Comparison of ENCODE assay signal across 22 mouse cellular contexts in the genomic region with DNA sequence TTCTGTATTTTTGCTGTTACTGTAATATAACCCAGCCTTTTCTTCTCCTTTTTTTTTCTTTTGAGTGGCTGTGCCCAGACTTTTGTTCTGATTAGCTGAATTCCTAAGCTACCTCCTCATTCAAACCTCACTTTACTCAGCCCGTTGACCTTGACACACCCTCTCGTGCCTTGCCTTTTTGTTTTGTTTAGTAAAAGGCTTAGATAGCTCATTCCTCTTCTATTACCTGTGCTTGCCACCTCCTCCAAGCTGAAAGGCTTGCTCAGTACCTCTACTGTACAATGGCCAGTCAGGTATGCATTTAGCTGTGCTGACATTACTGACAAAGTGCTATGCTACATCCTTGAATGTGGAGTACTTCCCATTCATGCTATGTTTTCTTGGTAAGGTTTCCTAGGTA.
DNase-seq lines count a peak whose midpoint lies in the region; ATAC-seq and TF ChIP-seq lines count a peak whose summit lies in the region.
"Had no signal": no experiment of that assay in that cellular context is flagged by ENCODE, and none has a peak within 500 bp of the region (broad histone marks: within the 10 kb centered on the region; RNA-seq: fewer than 3 reads in every experiment).

No protein-coding gene starts in this region.

- peak; percentile 41 for DNase-seq in embryonic facial prominence, embryonic 14.5 days (ENCODE audit: low spot score)
- no peak for DNase-seq in embryonic facial prominence, embryonic 10.5 days (ENCODE audit: low spot score)
- DNase-seq in WW6 (ENCODE audit: low read depth, low spot score): peak; percentile 40
- peak; percentile 21 for DNase-seq in stomach, postnatal 0 days (ENCODE audit: low spot score)
- DNase-seq in hindbrain, postnatal 0 days (ENCODE audit: low spot score): no peak
- DNase-seq: adrenal gland, adult 2 months; adrenal gland, postnatal 25 days; B cell, adult 2 months; cerebellum, adult 2 months; cerebellum, postnatal 10 days; gastrocnemius, postnatal 10 days; heart, adult 2 months; heart, postnatal 14 days had no signal

- H3K9me3 ChIP-seq in embryonic facial prominence, embryonic 14.5 days (ENCODE audit: control insufficient read depth, low read length): no peaks in the 10 kb centered on the region
- no peaks in the 10 kb centered on the region for H3K9me3 ChIP-seq in embryonic facial prominence, embryonic 10.5 days
- H3K9me3 ChIP-seq in ES-Bruce4 (replicated peaks; ENCODE audit: control insufficient read depth, insufficient read depth, low read length, poor library complexity, severe bottlenecking): no peaks in the 10 kb centered on the region
- no peaks in the 10 kb centered on the region for H3K9me3 ChIP-seq in stomach, postnatal 0 days (ENCODE audit: control insufficient read depth, low read length)
- no peaks in the 10 kb centered on the region for H3K9me3 ChIP-seq in hindbrain, postnatal 0 days (ENCODE audit: low read length)
- H3K9me3 ChIP-seq: forebrain, embryonic 12.5 days; heart, embryonic 15.5 days; hindbrain, embryonic 13.5 days had no signal

- 75% methylated on average over 2 of the region's 2 CpGs for WGBS in embryonic facial prominence, embryonic 14.5 days
- WGBS in embryonic facial prominence, embryonic 10.5 days: 70% methylated on average over 2 of the region's 2 CpGs
- WGBS in stomach, postnatal 0 days: 43% methylated on average over 2 of the region's 2 CpGs
- 80% methylated on average over 2 of the region's 2 CpGs for WGBS in hindbrain, postnatal 0 days

- H3K36me3 ChIP-seq in embryonic facial prominence, embryonic 14.5 days (ENCODE audit: control insufficient read depth, insufficient read depth, low read length): no peaks in the 10 kb centered on the region
- no peaks in the 10 kb centered on the region for H3K36me3 ChIP-seq in embryonic facial prominence, embryonic 10.5 days (replicated peaks)
- H3K36me3 ChIP-seq in ES-Bruce4 (ENCODE audit: control insufficient read depth, insufficient read depth, low read length, poor library complexity, severe bottlenecking): no peaks in the 10 kb centered on the region
- H3K36me3 ChIP-seq in stomach, postnatal 0 days (ENCODE audit: control insufficient read depth, insufficient read depth, low read length): no peaks in the 10 kb centered on the region
- H3K36me3 ChIP-seq in hindbrain, postnatal 0 days (ENCODE audit: insufficient read depth, low read length): no peaks in the 10 kb centered on the region
- H3K36me3 ChIP-seq: forebrain, embryonic 12.5 days; G1E; heart, embryonic 15.5 days; hindbrain, embryonic 13.5 days had no signal

- H3K9ac ChIP-seq in embryonic facial prominence, embryonic 14.5 days (ENCODE audit: low read depth, low read length): no peak overlapping the region
- no peak overlapping the region for H3K9ac ChIP-seq in ES-Bruce4 (ENCODE audit: low read depth, poor library complexity, severe bottlenecking)
- H3K9ac ChIP-seq in stomach, postnatal 0 days (ENCODE audit: low read length): no peak overlapping the region
- H3K9ac ChIP-seq in hindbrain, postnatal 0 days (replicated peaks; ENCODE audit: low read length): no peak overlapping the region
- H3K9ac ChIP-seq: forebrain, embryonic 12.5 days; heart, embryonic 15.5 days; hindbrain, embryonic 13.5 days had no signal

- ATAC-seq in embryonic facial prominence, embryonic 14.5 days (ENCODE audit: low read depth): no peak
- ATAC-seq in stomach, postnatal 0 days (ENCODE audit: low FRiP score, low TSS enrichment): no peak
- ATAC-seq in CD4-positive, CD25-positive, alpha-beta regulatory T cell, adult 4 months: no peak
- no peak for ATAC-seq in hindbrain, postnatal 0 days
- ATAC-seq: forebrain, embryonic 16.5 days; intestine, embryonic 16.5 days had no signal

- no peak for TF ChIP-seq EP300 in ES-Bruce4 (IDR thresholded peaks at IDR 0.05; ENCODE audit: insufficient read depth, low read depth, low read length)
- no peak for TF ChIP-seq EP300 in stomach, postnatal 0 days (optimal IDR thresholded peaks at IDR 0.05)

- H3K27me3 ChIP-seq in embryonic facial prominence, embryonic 14.5 days (replicated peaks; ENCODE audit: control insufficient read depth, insufficient read depth, low read length): no peaks in the 10 kb centered on the region
- H3K27me3 ChIP-seq in embryonic facial prominence, embryonic 10.5 days (replicated peaks; ENCODE audit: low read depth, poor library complexity, severe bottlenecking): no peaks in the 10 kb centered on the region
- no peaks in the 10 kb centered on the region for H3K27me3 ChIP-seq in ES-Bruce4 (ENCODE audit: control insufficient read depth, insufficient read depth, low read length, poor library complexity, severe bottlenecking)
- H3K27me3 ChIP-seq in stomach, postnatal 0 days (ENCODE audit: control insufficient read depth, insufficient read depth, low read length): no peaks in the 10 kb centered on the region
- no peaks in the 10 kb centered on the region for H3K27me3 ChIP-seq in hindbrain, postnatal 0 days (ENCODE audit: insufficient read depth, low read length)
- H3K27me3 ChIP-seq: forebrain, embryonic 12.5 days; heart, embryonic 15.5 days; hindbrain, embryonic 13.5 days had no signal

- H3K4me3 ChIP-seq in embryonic facial prominence, embryonic 14.5 days (ENCODE audit: low read depth, low read length): no peak overlapping the region
- no peak overlapping the region for H3K4me3 ChIP-seq in embryonic facial prominence, embryonic 10.5 days
- H3K4me3 ChIP-seq in ES-Bruce4 (ENCODE audit: low read depth, low read length): no peak overlapping the region
- no peak overlapping the region for H3K4me3 ChIP-seq in stomach, postnatal 0 days (ENCODE audit: low read depth, low read length)
- no peak overlapping the region for H3K4me3 ChIP-seq in hindbrain, postnatal 0 days (ENCODE audit: low read length)
- H3K4me3 ChIP-seq: forebrain, embryonic 12.5 days; heart, adult 2 months; heart, embryonic 15.5 days; hindbrain, embryonic 13.5 days had no signal

- TF ChIP-seq CTCF in ES-Bruce4 (IDR thresholded peaks at IDR 0.05; ENCODE audit: low read depth, low read length): no peak
- no peak for TF ChIP-seq CTCF in stomach, postnatal 0 days (IDR thresholded peaks at IDR 0.05; ENCODE audit: low read depth)
- no peak for TF ChIP-seq CTCF in hindbrain, postnatal 0 days (IDR thresholded peaks at IDR 0.05; ENCODE audit: low read depth)

- no peaks in the 10 kb centered on the region for H3K4me1 ChIP-seq in embryonic facial prominence, embryonic 14.5 days (ENCODE audit: control insufficient read depth, insufficient read depth, low read length)
- no peaks in the 10 kb centered on the region for H3K4me1 ChIP-seq in embryonic facial prominence, embryonic 10.5 days
- peaks cover 7% of the 10 kb centered on the region for H3K4me1 ChIP-seq in ES-Bruce4 (ENCODE audit: control insufficient read depth, insufficient read depth, low read length)
- H3K4me1 ChIP-seq in stomach, postnatal 0 days (replicated peaks; ENCODE audit: control insufficient read depth, insufficient read depth): no peaks in the 10 kb centered on the region
- H3K4me1 ChIP-seq in hindbrain, postnatal 0 days (ENCODE audit: insufficient read depth, low read length): no peaks in the 10 kb centered on the region
- H3K4me1 ChIP-seq: heart, embryonic 15.5 days; hindbrain, embryonic 13.5 days had no signal

- H3K4me2 ChIP-seq in embryonic facial prominence, embryonic 14.5 days (ENCODE audit: low read depth, low read length): no peak overlapping the region
- no peak overlapping the region for H3K4me2 ChIP-seq in stomach, postnatal 0 days (replicated peaks; ENCODE audit: low read depth)
- no peak overlapping the region for H3K4me2 ChIP-seq in hindbrain, postnatal 0 days (ENCODE audit: low read depth, low read length)
- H3K4me2 ChIP-seq: forebrain, embryonic 12.5 days; heart, embryonic 11.5 days; heart, embryonic 15.5 days; hindbrain, embryonic 13.5 days had no signal

- TF ChIP-seq POLR2A in ES-Bruce4 (IDR thresholded peaks at IDR 0.05; ENCODE audit: insufficient read depth, low read length): no peak

- H3K27ac ChIP-seq in embryonic facial prominence, embryonic 14.5 days (replicated peaks; ENCODE audit: low read depth, low read length): no peak overlapping the region
- no peak overlapping the region for H3K27ac ChIP-seq in embryonic facial prominence, embryonic 10.5 days (replicated peaks)
- H3K27ac ChIP-seq in ES-Bruce4 (ENCODE audit: insufficient read depth, low read length): peak overlapping the region; percentile 83
- no peak overlapping the region for H3K27ac ChIP-seq in stomach, postnatal 0 days (replicated peaks)
- H3K27ac ChIP-seq in hindbrain, postnatal 0 days: no peak overlapping the region
- H3K27ac ChIP-seq: forebrain, embryonic 12.5 days; heart, adult 2 months; heart, embryonic 15.5 days; hindbrain, embryonic 13.5 days had no signal

Comparison
In these comparisons a context has a peak if more than half of its experiments do, and no peak if none do; other contexts are left out.
1. DNase-seq: peak in embryonic facial prominence, embryonic 14.5 days (single experiment), WW6 (single experiment) and stomach, postnatal 0 days (single experiment); none in embryonic facial prominence, embryonic 10.5 days (single experiment) and hindbrain, postnatal 0 days (single experiment).